Mouse (Mus musculus): ENCODE data around the gene Fam169b.

Gene Fam169b

DNA sequence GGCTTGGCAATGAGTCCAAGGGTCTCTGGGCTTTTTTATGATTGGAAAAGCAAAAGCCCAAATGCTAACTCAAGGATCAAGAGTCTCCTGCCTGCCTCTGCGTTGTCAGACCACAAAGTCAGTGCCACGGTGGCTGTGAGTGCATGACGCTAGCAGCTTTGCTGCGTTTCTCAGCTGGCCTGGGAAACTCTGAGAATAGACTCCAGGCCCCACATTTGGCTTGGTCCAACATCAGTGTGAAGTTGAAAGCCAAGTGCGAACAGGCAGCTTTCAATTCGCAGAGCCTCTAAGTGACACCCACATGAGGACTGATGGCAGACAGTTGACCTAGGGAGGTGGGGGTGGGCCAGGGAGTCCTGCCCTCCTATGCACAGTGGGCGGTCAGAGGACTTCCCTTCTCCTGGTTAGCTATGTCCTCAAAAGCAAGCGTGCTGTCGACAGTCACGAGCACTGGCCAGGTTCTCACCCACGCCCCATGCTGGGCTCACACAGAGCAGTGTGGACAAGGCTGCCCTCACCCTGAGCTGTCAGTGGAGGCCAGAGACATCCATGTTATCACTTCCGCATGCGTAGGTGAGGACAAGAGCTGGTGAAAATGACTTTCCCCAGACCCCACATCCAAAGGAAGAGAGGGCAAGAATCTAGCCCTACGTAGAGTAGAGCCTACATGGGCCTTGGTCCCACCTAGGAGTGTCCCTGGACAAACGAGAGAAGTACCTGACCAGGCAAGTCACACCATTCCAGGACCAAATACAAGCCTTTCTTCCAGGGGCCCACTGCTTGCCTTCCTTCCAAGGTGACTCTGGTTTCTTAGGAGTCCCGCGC, 15.1 kb upstream of the Fam169b start:
- TF ChIP-seq NANOG (IDR thresholded peaks at IDR 0.05; ENCODE audit: borderline replicate concordance, low read length): no peak
- TF ChIP-seq POU5F1 (IDR thresholded peaks at IDR 0.05; ENCODE audit: borderline replicate concordance, low read length): no peak
- no peak for TF ChIP-seq CTCF (conservative IDR thresholded peaks at IDR 0.05; ENCODE audit: low read length)
- Histone ChIP-seq H3K4me3 (replicated peaks; ENCODE audit: low read length) (no peak overlapping the region), H3K9me3 (ENCODE audit: low read length) (no peaks in the 10 kb centered on the region), H3K27me3 (ENCODE audit: insufficient read depth, low read length) (no peaks in the 10 kb centered on the region; the same call in 1 of the 2 replicates), H3K4me1 (replicated peaks; ENCODE audit: low read depth, low read length) (peaks cover 37% of the 10 kb centered on the region), H3K36me3 (ENCODE audit: insufficient read depth, low read length) (no peaks in the 10 kb centered on the region)

DNA sequence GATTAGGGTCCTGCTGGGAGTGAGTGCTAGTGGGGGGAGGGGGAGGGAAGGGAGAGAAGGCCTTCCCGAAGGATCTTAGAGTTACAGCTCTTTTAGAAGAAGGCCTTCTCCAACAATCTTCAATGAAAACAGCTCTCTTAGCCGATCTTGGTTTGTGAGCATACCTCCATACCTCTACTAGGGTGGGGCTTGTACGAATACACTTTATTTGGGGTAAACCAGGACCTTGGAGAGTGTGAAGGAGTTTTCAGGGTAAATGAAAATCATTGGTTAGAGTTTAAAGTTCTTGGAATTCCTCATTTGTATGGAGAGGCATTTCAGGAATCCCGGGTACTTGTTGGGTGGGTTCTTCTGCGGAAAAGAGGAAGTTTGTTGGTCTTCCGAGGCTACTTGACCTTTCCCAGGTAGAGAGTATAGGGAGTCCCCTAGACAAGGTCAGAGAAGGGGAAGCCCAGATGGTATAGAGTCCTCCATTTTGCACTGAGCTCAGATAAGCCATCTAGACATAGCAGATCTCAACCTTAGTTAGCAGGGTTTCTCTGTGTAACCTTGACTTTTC, 14.0 kb upstream of the Fam169b start:
- H3K9me3 ChIP-seq (ENCODE audit: low read length): no peaks in the 10 kb centered on the region
- TF ChIP-seq CTCF (conservative IDR thresholded peaks at IDR 0.05; ENCODE audit: low read length) (no peak), POU5F1 (IDR thresholded peaks at IDR 0.05; ENCODE audit: borderline replicate concordance, low read length) (no peak), NANOG (IDR thresholded peaks at IDR 0.05; ENCODE audit: borderline replicate concordance, low read length) (no peak)
- no peaks in the 10 kb centered on the region for H3K36me3 ChIP-seq (ENCODE audit: insufficient read depth, low read length)
- H3K4me3 ChIP-seq (replicated peaks; ENCODE audit: low read length): no peak overlapping the region
- H3K27me3 ChIP-seq (ENCODE audit: insufficient read depth, low read length): peaks cover 1% of the 10 kb centered on the region; the same call in 1 of the 2 replicates
- H3K4me1 ChIP-seq (replicated peaks; ENCODE audit: low read depth, low read length): peaks cover 48% of the 10 kb centered on the region

DNA sequence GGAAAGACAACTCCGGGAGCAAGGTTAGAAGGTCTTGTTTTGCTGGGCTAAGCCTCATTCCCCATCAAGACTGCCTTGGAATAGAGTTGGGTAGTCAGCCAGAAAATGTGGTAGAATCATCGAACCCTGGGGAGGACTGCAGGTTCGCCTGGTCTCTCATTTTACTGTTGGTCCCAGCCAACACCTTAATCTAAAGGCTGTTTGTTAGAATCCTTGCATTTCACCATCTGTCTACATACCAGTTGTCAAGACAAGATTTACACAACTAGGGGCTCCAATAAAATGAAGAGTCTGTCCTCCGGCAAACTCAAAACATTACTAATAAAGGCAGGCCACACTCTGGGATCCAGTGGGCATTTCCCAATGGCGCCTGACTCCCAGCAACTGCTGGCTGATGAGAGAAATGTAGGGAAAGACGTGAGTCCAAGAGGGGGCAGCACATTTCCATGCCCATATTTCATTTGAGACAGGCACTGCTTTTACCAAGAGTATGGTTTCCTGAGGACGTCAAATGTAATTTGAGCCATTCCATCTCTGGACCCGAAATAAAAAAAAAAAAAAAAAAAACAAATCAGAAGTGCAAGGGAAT, 10.9 kb upstream of the Fam169b start:
- H3K9me3 ChIP-seq (ENCODE audit: low read length): no peaks in the 10 kb centered on the region
- peaks cover 69% of the 10 kb centered on the region for H3K4me1 ChIP-seq (replicated peaks; ENCODE audit: low read depth, low read length)
- TF ChIP-seq NANOG (IDR thresholded peaks at IDR 0.05; ENCODE audit: borderline replicate concordance, low read length) (no peak), POU5F1 (IDR thresholded peaks at IDR 0.05; ENCODE audit: borderline replicate concordance, low read length) (no peak), CTCF (conservative IDR thresholded peaks at IDR 0.05; ENCODE audit: low read length) (no peak)
- H3K27me3 ChIP-seq (ENCODE audit: insufficient read depth, low read length): peaks cover 3% of the 10 kb centered on the region; the same call in 1 of the 2 replicates
- no peaks in the 10 kb centered on the region for H3K36me3 ChIP-seq (ENCODE audit: insufficient read depth, low read length)
- no peak overlapping the region for H3K4me3 ChIP-seq (replicated peaks; ENCODE audit: low read length)

DNA sequence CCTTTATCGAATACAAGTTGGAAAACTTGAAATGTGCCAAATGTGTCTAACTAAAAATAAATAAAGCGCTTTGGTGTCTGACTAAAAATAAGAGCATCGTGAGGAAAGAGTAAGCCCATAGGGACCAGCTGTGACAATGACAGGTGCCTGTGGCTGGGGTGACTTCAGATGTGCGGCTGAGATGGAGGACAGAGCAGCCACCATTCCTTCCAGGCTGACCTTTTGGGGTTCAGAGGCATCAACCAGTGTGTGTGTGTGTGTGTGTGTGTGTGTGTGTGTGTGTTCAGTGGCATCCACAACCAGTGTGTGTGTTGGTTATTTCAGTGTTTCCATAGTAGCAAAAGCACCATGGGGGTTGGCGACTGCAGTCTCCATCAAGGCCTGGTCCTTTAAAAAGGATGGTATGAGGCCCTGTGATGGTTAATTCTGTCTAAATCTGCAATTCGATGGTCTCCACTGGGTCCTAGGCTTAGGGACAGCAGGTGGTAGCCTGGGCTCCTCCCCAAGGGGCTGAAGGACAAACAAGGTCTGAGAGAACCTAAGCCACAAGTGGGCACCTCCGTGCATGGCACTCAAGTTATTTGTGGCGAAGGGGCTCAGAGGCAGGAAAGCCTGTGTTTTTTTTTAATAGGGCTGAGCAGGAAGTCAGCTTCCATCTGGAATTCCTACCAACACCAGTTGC, 10.2 kb upstream of the Fam169b start:
- H3K9me3 ChIP-seq (ENCODE audit: low read length): no peaks in the 10 kb centered on the region
- H3K36me3 ChIP-seq (ENCODE audit: insufficient read depth, low read length): no peaks in the 10 kb centered on the region
- peaks cover 64% of the 10 kb centered on the region for H3K4me1 ChIP-seq (replicated peaks; ENCODE audit: low read depth, low read length)
- H3K27me3 ChIP-seq (ENCODE audit: insufficient read depth, low read length): peaks cover 3% of the 10 kb centered on the region; the same call in 1 of the 2 replicates
- H3K4me3 ChIP-seq (replicated peaks; ENCODE audit: low read length): peak overlapping the region; percentile 73
- TF ChIP-seq NANOG (IDR thresholded peaks at IDR 0.05; ENCODE audit: borderline replicate concordance, low read length) (no peak), POU5F1 (IDR thresholded peaks at IDR 0.05; ENCODE audit: borderline replicate concordance, low read length) (no peak), CTCF (conservative IDR thresholded peaks at IDR 0.05; ENCODE audit: low read length) (no peak)

DNA sequence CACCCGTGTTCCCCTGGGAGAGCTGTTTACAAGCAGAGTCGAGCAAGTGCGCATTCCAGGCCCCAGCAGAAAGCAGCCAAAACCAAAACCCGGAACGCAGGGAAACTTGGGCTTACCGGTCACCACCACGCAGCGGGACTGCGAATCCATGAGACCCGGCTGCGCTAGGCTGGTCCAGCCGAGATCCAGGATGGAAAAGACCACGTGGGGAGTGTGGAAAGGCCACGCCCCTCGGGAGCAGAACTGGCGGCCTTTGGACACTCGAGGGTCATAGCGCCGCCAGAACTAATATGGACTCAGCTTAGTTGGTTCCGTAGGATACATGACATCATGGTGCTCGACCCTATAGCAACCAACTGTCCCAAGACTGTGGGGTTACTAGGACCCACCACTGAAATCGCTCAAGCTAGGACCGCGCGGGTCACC, 9.6 kb upstream of the Fam169b start, which contains the start of gene Pgpep1l:
Gene Pgpep1l, minus strand, starts transcription at position 206 of the 426 bp plus-strand sequence.
- H3K9me3 ChIP-seq (ENCODE audit: low read length): no peaks in the 10 kb centered on the region
- peaks cover 63% of the 10 kb centered on the region for H3K4me1 ChIP-seq (replicated peaks; ENCODE audit: low read depth, low read length)
- peak within 1 kb of the TSS; percentile 73 for H3K4me3 ChIP-seq (replicated peaks; ENCODE audit: low read length)
- H3K36me3 ChIP-seq (ENCODE audit: insufficient read depth, low read length): no peaks in the 10 kb centered on the region
- TF ChIP-seq CTCF (conservative IDR thresholded peaks at IDR 0.05; ENCODE audit: low read length) (no peak), POU5F1 (IDR thresholded peaks at IDR 0.05; ENCODE audit: borderline replicate concordance, low read length) (no peak), NANOG (IDR thresholded peaks at IDR 0.05; ENCODE audit: borderline replicate concordance, low read length) (no peak)
- H3K27me3 ChIP-seq (ENCODE audit: insufficient read depth, low read length): peaks cover 3% of the 10 kb centered on the region; the same call in 1 of the 2 replicates

DNA sequence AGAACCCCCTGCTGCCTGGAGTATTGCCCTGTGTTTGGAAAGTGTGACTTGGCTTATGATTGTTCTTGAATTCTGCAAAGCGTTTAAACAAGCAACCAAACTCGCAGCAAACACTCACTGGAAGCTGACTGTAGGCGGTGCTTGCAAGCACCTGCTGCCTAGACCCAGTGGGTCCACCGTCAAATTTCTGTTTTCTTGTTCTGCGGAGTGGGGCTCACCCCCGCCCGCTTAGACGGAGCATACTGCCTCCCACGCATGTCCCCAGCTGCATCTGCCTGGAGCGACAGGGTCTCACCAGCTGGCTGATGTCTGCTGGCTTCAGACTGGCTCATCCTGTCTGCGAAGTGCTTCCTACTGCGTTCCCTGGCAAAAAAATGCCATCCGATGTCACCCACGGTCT, 9.1 kb upstream of the Fam169b start:
- Histone ChIP-seq H3K27me3 (ENCODE audit: insufficient read depth, low read length) (peaks cover 3% of the 10 kb centered on the region; the same call in 1 of the 2 replicates), H3K4me3 (replicated peaks; ENCODE audit: low read length) (peak overlapping the region; percentile 73), H3K9me3 (ENCODE audit: low read length) (no peaks in the 10 kb centered on the region), H3K36me3 (ENCODE audit: insufficient read depth, low read length) (no peaks in the 10 kb centered on the region), H3K4me1 (replicated peaks; ENCODE audit: low read depth, low read length) (peaks cover 62% of the 10 kb centered on the region)
- TF ChIP-seq POU5F1 (IDR thresholded peaks at IDR 0.05; ENCODE audit: borderline replicate concordance, low read length) (no peak), CTCF (conservative IDR thresholded peaks at IDR 0.05; ENCODE audit: low read length) (no peak), NANOG (IDR thresholded peaks at IDR 0.05; ENCODE audit: borderline replicate concordance, low read length) (no peak)

DNA sequence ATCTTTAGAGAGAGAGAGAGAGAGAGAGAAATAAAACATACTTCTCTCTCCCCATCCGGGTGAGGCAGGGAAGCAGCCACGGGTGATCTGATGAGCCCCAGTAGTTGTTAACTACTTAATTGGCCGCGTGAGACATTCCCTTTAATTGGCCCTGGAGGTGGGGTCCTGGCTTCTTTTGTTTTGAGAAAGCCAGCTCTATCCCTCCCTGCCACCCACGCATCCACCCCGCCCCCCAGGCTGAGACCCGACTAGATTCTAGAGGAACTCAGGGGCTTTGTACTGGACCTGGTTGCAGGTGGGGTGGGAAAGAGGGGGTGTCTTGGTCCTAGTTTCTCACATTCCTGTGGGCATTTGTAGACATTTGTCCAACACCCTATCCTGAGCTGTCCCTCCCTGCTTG, 8.2 kb upstream of the Fam169b start:
- Histone ChIP-seq H3K4me1 (replicated peaks; ENCODE audit: low read depth, low read length) (peaks cover 55% of the 10 kb centered on the region), H3K4me3 (replicated peaks; ENCODE audit: low read length) (no peak overlapping the region), H3K9me3 (ENCODE audit: low read length) (no peaks in the 10 kb centered on the region), H3K36me3 (ENCODE audit: insufficient read depth, low read length) (no peaks in the 10 kb centered on the region), H3K27me3 (ENCODE audit: insufficient read depth, low read length) (peaks cover 3% of the 10 kb centered on the region; the same call in 1 of the 2 replicates)
- TF ChIP-seq NANOG (IDR thresholded peaks at IDR 0.05; ENCODE audit: borderline replicate concordance, low read length) (peak; percentile 12; the same call in 1 of the 2 replicates), POU5F1 (IDR thresholded peaks at IDR 0.05; ENCODE audit: borderline replicate concordance, low read length) (no peak), CTCF (conservative IDR thresholded peaks at IDR 0.05; ENCODE audit: low read length) (no peak)

DNA sequence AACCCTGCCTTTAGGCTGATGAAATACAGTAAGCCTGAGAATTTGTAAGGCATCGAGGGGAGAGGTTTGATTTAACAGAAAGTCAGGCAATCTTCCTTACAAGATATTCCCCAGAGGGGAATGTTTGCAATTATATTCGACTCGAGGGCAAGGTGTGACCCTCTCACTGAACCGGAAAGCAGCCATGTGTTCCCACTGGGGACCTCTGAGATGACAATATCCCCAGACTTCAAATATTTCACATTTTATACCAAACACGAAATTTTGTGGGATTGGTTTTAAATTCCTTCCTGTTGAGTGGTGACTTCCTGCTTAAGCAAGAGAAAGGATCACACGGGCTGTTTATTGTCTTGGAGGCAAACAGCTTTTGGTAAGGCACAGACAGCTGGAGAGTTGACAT, 6.9 kb upstream of the Fam169b start:
- no peak overlapping the region for H3K4me3 ChIP-seq (replicated peaks; ENCODE audit: low read length)
- no peaks in the 10 kb centered on the region for H3K9me3 ChIP-seq (ENCODE audit: low read length)
- peaks cover 3% of the 10 kb centered on the region; the same call in 1 of the 2 replicates for H3K27me3 ChIP-seq (ENCODE audit: insufficient read depth, low read length)
- peaks cover 55% of the 10 kb centered on the region for H3K4me1 ChIP-seq (replicated peaks; ENCODE audit: low read depth, low read length)
- TF ChIP-seq CTCF (conservative IDR thresholded peaks at IDR 0.05; ENCODE audit: low read length) (no peak), POU5F1 (IDR thresholded peaks at IDR 0.05; ENCODE audit: borderline replicate concordance, low read length) (no peak), NANOG (IDR thresholded peaks at IDR 0.05; ENCODE audit: borderline replicate concordance, low read length) (no peak)
- no peaks in the 10 kb centered on the region for H3K36me3 ChIP-seq (ENCODE audit: insufficient read depth, low read length)
